Mouse (Mus musculus) stomach, embryonic 16.5 days (tissue): ENCODE data around the gene Sh2d7. TPM values are rescaled to one million over a fixed set of nuclear protein-coding genes. Genes with fewer than 3 reads are reported as not detected.
"Not testable (repeated sequence)": the region's sequence is repeated elsewhere in the genome, so short reads cannot be mapped to it uniquely, and the experiment has no call there.

Source experiments
- ATAC-seq: fragments of 200-750 bp; cut with Nextera tagmentation; 2 replicates; pipeline ENCODE4 v1.8.0; 2017; ENCODE audit warnings: moderate number of reproducible peaks, moderate TSS enrichment; ENCODE audit not compliant: insufficient read depth, low FRiP score
- H3K27ac ChIP-seq: fragments of 300-500 bp; sonication (generic); 2 replicates; pipeline ENCODE4 v1.5.1; 2014; ENCODE audit warnings: low read length
- H3K27me3 ChIP-seq: fragments of 300-500 bp; sonication (generic); 2 replicates; pipeline ENCODE4 v1.6.1; 2014; ENCODE audit warnings: low read length, control low read depth, mixed read lengths; ENCODE audit not compliant: control insufficient read depth, insufficient read depth
- H3K36me3 ChIP-seq: fragments of 300-500 bp; sonication (generic); 2 replicates; pipeline ENCODE4 v1.6.1; 2014; ENCODE audit warnings: low read length; ENCODE audit not compliant: control insufficient read depth, insufficient read depth
- H3K4me1 ChIP-seq: fragments of 300-500 bp; sonication (generic); 2 replicates; pipeline ENCODE4 v1.6.1; 2014; ENCODE audit warnings: low read length, control low read depth, mixed read lengths; ENCODE audit not compliant: control insufficient read depth, insufficient read depth
- H3K4me2 ChIP-seq: fragments of 300-500 bp; sonication (generic); 2 replicates; pipeline ENCODE4 v1.6.1; 2014; ENCODE audit warnings: low read depth, low read length, mixed read lengths
- H3K4me3 ChIP-seq: fragments of 300-500 bp; sonication (generic); replicated peaks from 2 replicates; pipeline ENCODE4 v1.5.1; 2014; ENCODE audit warnings: mild to moderate bottlenecking, low read length
- H3K9ac ChIP-seq: fragments of 300-500 bp; sonication (generic); 2 replicates; pipeline ENCODE4 v1.6.1; 2014; ENCODE audit warnings: low read length
- H3K9me3 ChIP-seq: fragments of 300-500 bp; sonication (generic); replicated peaks from 2 replicates; pipeline ENCODE4 v1.6.1; 2016; ENCODE audit warnings: low read length, control low read depth; ENCODE audit not compliant: control insufficient read depth
- WGBS: fragments of 180-500 bp; shearing (Covaris S2); extraction: QIAGEN DNeasy Blood & Tissue Kit; methylation state at CpG from one replicate; pipeline ENCODE4 v1.1.7; 2014; 5-methylcytosine and 5-hydroxymethylcytosine counted together
- polyA plus RNA-seq: library from polyadenylated mRNA; unstranded; fragments of >200 nt; fragmentation: Nextera tagmentation; extraction: Ambion mirVana; gene quantifications from 2 replicates; pipeline ENCODE4 v1.2.1, GENCODE M21; 2015

The Sh2d7 gene
- polyA plus RNA-seq, 1 experiment from 2014 or later, result not detected

DNA sequence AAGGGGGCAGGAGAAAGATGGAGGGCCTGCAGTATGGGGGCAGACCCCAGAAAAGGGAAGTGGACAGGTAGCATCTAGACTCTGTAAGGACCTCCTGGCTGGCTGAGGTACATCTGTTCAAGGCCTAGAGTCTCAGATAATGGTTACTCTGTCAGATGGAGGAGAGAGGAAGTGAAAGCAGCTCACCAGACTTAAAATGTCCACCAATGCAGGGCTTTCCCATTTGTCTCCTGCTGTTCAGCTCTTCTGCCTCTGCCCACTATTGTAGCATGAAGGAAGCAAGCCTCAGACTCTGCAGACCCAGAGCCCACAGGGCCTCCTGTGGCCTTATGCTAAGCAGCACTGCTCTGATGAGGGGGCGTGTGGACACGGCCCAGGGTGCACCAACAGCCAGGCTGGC is 16.3 kb downstream of the Sh2d7 start:
- ATAC-seq, result no peak
- Histone ChIP-seq H3K9ac (no peak overlapping the region), H3K4me1 (no peaks in the 10 kb centered on the region), H3K4me3 (no peak overlapping the region), H3K36me3 (no peaks in the 10 kb centered on the region), H3K4me2 (no peak overlapping the region), H3K27ac (no peak overlapping the region), H3K27me3 (peaks cover 6% of the 10 kb centered on the region; the same call in 1 of the 2 replicates), H3K9me3 (no peaks in the 10 kb centered on the region)
- WGBS, result 64% methylated on average over 2 of the region's 2 CpGs

DNA sequence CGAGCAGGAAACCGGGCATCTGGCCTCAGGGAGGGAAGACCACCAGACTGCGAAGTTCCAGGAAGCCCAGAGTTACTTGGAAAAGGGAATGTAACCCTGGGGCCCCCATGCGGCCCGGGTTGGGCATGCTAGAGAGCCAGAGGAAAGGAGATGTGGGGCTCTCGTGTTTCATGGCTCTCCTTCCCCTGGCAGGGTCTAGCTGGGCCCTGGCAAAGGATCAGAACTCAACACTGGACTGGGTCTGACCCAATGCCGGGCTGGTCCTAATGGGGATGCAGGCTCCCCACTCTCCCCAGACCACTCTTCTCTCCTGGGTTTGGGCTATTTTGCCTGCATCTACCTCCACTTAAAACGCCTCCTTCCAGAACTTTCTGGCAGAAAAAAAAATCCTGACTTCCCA is 19.9 kb downstream of the Sh2d7 start:
- 0 out of 2 replicates have a peak, but pooled peaks cover 2% of the 10 kb centered on the region for H3K4me1 ChIP-seq
- peaks cover 6% of the 10 kb centered on the region; the same call in 1 of the 2 replicates for H3K27me3 ChIP-seq
- WGBS, result 77% methylated on average over 8 of the region's 8 CpGs
- no peaks in the 10 kb centered on the region for H3K9me3 ChIP-seq
- H3K4me3 ChIP-seq, result no peak overlapping the region
- H3K9ac ChIP-seq, result no peak overlapping the region
- ATAC-seq, result no peak
- no peak overlapping the region for H3K27ac ChIP-seq
- no peaks in the 10 kb centered on the region for H3K36me3 ChIP-seq
- no peak overlapping the region for H3K4me2 ChIP-seq

DNA sequence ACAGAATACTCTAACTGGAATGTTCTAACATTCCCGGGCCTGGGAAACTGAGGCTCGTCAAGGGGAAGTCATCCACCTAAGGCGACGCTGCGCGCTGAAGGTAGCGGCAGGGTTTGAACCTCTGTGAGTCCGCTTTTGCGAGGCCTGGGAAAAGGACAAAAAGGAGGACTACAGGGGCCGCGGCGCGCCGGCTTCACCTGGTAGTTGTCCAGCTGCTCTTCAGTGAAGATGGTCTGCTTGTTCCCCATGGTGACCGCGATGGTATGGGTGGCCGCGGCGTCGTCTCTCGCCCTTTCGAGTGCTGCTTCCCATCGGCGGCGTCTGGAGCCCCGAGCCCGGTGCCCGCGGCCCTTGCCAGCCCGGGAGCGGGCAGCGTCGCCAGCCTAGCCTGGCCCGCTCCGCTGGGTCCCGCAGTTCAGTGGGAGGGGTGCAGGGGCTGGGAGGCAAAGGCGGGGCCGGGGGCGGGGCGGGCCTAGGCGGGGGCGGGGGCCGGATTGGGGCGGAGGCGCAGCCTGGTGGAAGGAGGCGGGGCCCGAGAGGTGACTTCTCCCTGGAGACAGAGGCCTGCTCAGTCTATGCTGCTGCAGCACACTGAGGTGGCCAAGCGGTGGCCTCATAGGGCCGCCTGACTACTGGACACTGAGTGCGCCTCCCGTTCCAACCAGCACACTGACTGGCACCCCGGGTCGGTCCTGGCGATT is 21.1 kb downstream of the Sh2d7 start, which contains the start of gene Cib2:
Gene Cib2, minus strand, starts transcription at position 448 of the 701 bp plus-strand sequence.
- H3K4me1 ChIP-seq, result 0 out of 2 replicates have a peak, but pooled peaks cover 2% of the 10 kb centered on the region
- peak; percentile 97 for ATAC-seq
- H3K36me3 ChIP-seq, result no peaks in the 10 kb centered on the region
- no peak within 1 kb of the TSS for H3K27ac ChIP-seq
- H3K9ac ChIP-seq, result peak within 1 kb of the TSS; percentile 79
- H3K4me3 ChIP-seq, result peak within 1 kb of the TSS; percentile 66
- WGBS, result 2% methylated on average over 50 of the region's 54 CpGs
- peak within 1 kb of the TSS; percentile 92 for H3K4me2 ChIP-seq
- H3K27me3 ChIP-seq, result peaks cover 6% of the 10 kb centered on the region; the same call in 1 of the 2 replicates
- H3K9me3 ChIP-seq, result no peaks in the 10 kb centered on the region

DNA sequence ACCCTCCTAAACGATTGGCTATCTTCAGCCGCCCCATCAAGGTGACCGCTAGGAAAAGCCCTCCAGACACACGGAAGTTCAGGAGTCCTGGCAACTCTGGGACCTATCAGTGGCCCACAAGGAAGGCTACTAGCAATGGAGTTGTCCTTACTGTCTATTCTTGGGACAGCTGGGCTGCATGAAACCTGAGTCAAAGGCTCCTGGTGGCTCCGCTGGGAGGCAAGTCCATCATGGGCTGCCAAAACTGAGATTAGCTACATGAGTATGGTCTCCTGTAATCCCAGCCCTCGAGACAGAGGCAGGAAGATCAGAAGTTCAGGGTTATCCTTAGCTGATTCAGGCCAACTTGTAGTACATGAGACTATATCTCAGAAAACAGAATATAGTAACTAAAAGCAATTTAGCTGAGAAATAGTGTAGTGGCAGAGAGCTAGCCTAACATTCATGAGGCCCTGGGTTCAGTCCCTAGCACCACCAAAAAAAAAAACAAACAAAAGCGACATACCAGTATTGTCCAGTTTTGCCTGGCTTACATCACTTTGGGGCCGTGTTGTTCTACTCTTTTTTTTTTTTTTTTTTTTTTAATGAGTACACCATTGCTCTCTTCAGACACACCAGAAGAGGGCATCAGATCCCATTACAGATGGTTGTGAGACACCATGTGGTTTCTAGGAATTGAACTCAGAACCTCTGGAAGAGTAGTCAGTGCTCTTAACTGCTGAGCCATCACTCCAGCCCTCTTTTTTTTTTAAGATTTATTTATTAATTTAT is 22.2 kb downstream of the Sh2d7 start:
- Histone ChIP-seq H3K27ac (no peak overlapping the region), H3K27me3 (peaks cover 6% of the 10 kb centered on the region; the same call in 1 of the 2 replicates), H3K36me3 (no peaks in the 10 kb centered on the region), H3K9me3 (no peaks in the 10 kb centered on the region), H3K4me3 (no peak overlapping the region), H3K4me2 (no peak overlapping the region), H3K4me1 (0 out of 2 replicates have a peak, but pooled peaks cover 2% of the 10 kb centered on the region), H3K9ac (no peak overlapping the region)
- no peak for ATAC-seq
- 86% methylated on average over 8 of the region's 8 CpGs for WGBS

DNA sequence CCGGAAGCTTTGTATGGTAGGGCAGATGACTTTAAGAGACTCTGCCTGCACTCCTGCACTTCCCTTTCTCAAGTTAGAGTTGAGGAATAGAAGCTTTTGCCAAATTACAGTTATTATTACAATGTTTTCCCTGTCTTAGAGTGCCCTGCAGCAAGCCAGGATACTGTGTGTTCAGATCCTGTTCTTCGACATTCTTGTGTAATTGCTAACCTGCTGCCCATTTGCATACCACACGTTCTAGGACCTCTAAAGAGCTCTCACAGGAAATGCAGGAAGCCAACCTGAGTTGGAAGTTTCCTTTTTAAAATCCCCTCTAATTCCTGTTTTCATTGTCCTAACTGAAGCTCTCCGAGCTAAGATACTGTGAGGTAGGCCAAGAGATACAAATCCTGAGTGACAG is 28.2 kb downstream of the Sh2d7 start:
- ATAC-seq, result no peak
- H3K27ac ChIP-seq, result peak overlapping the region; percentile 53

DNA sequence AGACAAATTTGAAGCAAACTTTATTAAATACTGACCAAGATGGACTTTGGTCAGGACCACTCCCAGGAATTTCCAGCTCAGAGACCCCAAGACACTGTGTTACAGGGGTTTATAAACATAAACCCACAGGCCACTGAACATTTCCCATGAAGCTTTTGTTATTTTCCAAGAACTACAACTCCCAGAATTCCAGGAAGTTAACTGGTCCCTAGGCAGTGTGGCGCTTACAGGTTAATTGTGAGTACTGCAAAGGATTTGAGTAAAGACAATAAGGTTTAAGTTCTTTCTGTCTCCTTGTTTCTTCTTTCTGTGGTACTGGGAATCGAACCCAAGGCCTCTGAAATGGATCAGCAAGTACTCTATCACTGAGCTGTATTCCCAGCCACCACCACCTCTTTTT is 29.9 kb downstream of the Sh2d7 start:
- no peaks in the 10 kb centered on the region for H3K4me1 ChIP-seq
- H3K9ac ChIP-seq, result no peak overlapping the region
- H3K36me3 ChIP-seq, result no peaks in the 10 kb centered on the region
- H3K4me2 ChIP-seq, result no peak overlapping the region
- 42% methylated on average over 2 of the region's 2 CpGs for WGBS
- no peak overlapping the region for H3K4me3 ChIP-seq
- H3K9me3 ChIP-seq, result no peaks in the 10 kb centered on the region
- no peaks in the 10 kb centered on the region for H3K27me3 ChIP-seq
- no peak for ATAC-seq
- no peak overlapping the region for H3K27ac ChIP-seq

More for the DNA sequence above, 28.2 kb downstream of the Sh2d7 start:
- Histone ChIP-seq H3K27me3 (no peaks in the 10 kb centered on the region), H3K9ac (no peak overlapping the region), H3K36me3 (no peaks in the 10 kb centered on the region), H3K4me1 (no peaks in the 10 kb centered on the region), H3K4me2 (no peak overlapping the region), H3K4me3 (no peak overlapping the region), H3K9me3 (no peaks in the 10 kb centered on the region)
- WGBS, result 39% methylated on average over 4 of the region's 4 CpGs

DNA sequence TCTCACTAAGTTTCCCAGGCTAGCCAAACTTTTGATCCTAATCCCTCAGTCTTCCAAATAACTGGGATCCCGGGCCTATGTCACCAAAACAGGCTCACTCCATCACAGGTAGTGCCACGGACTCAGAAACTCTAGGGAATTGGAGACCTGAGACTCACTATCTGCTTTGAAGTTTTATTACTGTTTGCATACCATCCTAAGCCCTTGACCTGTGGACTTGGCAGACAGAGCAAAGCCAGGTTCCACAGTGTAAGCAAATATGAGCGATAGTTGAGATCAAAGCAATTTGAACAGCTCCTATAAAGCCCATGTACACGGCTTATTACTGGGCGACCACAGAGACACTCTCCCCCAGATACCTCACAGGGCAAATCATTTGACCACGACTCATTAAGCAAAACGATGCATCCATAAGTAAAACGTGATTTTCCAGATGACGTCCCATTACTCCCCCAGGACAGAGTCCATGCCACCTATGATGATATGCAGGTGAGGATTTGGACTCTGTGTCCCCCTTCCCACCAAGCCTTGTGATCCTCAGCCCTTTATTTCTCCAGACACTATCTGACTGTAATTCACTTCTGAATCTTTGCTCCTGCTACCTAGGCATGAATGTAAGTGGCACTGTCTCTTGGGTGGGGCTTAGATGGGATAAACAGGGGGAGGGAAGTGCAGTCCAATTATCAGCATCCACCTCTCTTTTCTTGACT is 32.5 kb downstream of the Sh2d7 start:
- no peaks in the 10 kb centered on the region for H3K9me3 ChIP-seq
- H3K27me3 ChIP-seq, result no peaks in the 10 kb centered on the region
- H3K9ac ChIP-seq, result no peak overlapping the region
- ATAC-seq, result no peak
- no peaks in the 10 kb centered on the region for H3K36me3 ChIP-seq
- no peak overlapping the region for H3K4me3 ChIP-seq
- H3K4me2 ChIP-seq, result no peak overlapping the region
- WGBS, result 37% methylated on average over 9 of the region's 9 CpGs
- H3K4me1 ChIP-seq, result no peaks in the 10 kb centered on the region
- H3K27ac ChIP-seq, result no peak overlapping the region

DNA sequence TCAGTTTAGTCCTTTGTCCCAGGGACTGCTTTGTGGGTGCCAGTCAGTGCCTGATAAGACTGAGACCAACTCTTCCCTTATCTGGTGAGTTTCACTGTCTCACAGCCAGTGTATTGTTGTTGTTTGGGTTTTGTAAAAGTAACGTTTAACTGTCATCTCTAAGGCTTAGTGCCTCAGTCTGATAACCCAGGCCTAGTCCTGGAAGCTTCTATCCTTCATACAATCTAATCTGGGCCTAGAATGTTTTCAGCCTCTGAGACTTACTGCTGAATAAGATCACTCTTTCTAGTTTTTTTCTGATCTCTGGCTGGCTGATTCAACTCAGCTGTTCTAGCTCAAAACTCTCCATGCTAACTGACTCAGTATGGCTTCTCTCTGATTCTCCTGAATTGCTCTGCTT is 44.9 kb downstream of the Sh2d7 start:
- ATAC-seq, result no peak
- Histone ChIP-seq H3K4me2 (no peak overlapping the region), H3K4me3 (no peak overlapping the region), H3K27ac (no peak overlapping the region), H3K4me1 (peaks cover 11% of the 10 kb centered on the region), H3K9ac (no peak overlapping the region), H3K27me3 (no peaks in the 10 kb centered on the region), H3K36me3 (no peaks in the 10 kb centered on the region), H3K9me3 (no peaks in the 10 kb centered on the region)
- WGBS, result 48% methylated on average over 1 of the region's 1 CpGs

DNA sequence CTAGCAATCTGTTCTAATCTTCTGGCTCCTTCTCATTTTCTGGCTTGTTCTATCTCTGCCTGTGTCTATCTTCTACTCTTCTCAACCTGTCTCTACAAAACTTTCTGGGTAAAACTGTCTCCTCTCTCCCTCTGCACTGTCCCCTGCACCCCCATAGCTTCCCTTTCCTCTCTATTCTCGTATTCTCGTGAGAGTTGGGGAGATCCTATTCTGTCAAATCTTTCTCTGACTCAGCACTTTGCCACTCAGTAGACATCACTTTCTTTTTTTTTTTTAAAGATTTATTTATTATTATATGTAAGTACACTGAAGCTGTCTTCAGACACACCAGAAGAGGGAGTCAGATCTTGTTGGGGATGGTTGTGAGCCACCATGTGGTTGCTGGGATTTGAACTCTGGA is 45.3 kb downstream of the Sh2d7 start:
- peaks cover 11% of the 10 kb centered on the region for H3K4me1 ChIP-seq
- not testable (repeated sequence) for H3K36me3 ChIP-seq, ATAC-seq, H3K9me3 ChIP-seq, H3K4me2 ChIP-seq, H3K9ac ChIP-seq, H3K4me3 ChIP-seq, H3K27me3 ChIP-seq, H3K27ac ChIP-seq
- 67% methylated on average over 2 of the region's 2 CpGs for WGBS
